Mouse (Mus musculus): ENCODE data around the gene Adgre4.

GRCm38 (mm10) chr17:55749786-55750185 is at the start of gene Adgre4:
- TF ChIP-seq EP300 (IDR thresholded peaks at IDR 0.05) (no peak), CTCF (IDR thresholded peaks at IDR 0.05) (no peak)
